In genomic region chr13:78045116-78045515, GRCm38 (mm10) we compare ENCODE assay signal across 25 mouse cellular contexts. TPM values are rescaled to one million over a fixed set of nuclear protein-coding genes. Genes with fewer than 3 reads are reported as not detected.
DNase-seq lines count a peak whose midpoint lies in the region; ATAC-seq lines count a peak whose summit lies in the region.
"Had no signal": no experiment of that assay in that cellular context is flagged by ENCODE, and none has a peak within 500 bp of the region (broad histone marks: within the 10 kb centered on the region; RNA-seq: fewer than 3 reads in every experiment).

No protein-coding gene starts in this region.

- DNase-seq in embryo, embryonic 10.5 days (ENCODE audit: low spot score) = peak; percentile 55
- peak; percentile 32 for DNase-seq in embryo, embryonic 11 days
- DNase-seq in forelimb bud, embryonic 11.5 days (ENCODE audit: low read depth, low spot score) = peak; percentile 61
- peak; percentile 42 for DNase-seq in limb, embryonic 11.5 days (ENCODE audit: low spot score)
- no peak for DNase-seq in gastrocnemius, postnatal 36 days
- DNase-seq in left cerebral cortex, postnatal 25 days (ENCODE audit: low spot score in 2 of 2) = no peak
- no peak for DNase-seq in spleen, postnatal 4 days (ENCODE audit: low spot score in 2 of 2)
- DNase-seq: adrenal gland, adult 2 months; adrenal gland, postnatal 25 days; cerebellum, adult 11-12 months; cerebellum, adult 8-10 months; cerebellum, postnatal 10 days; cerebellum, postnatal 36 days; gastrocnemius, postnatal 10 days; heart, adult 11 months; heart, postnatal 36 days had no signal

- H3K4me3 ChIP-seq in limb, embryonic 11.5 days (ENCODE audit: low read depth, low read length) = no peak overlapping the region
- H3K4me3 ChIP-seq: embryonic facial prominence, embryonic 13.5 days; erythroblast, embryonic 14.5 days; forebrain, embryonic 12.5 days; forebrain, embryonic 15.5 days had no signal

- H3K36me3 ChIP-seq in limb, embryonic 11.5 days (ENCODE audit: control insufficient read depth, insufficient read depth, low read length) = no peaks in the 10 kb centered on the region
- H3K36me3 ChIP-seq: embryonic facial prominence, embryonic 13.5 days; forebrain, embryonic 12.5 days; forebrain, embryonic 15.5 days had no signal

- H3K27ac ChIP-seq in limb, embryonic 11.5 days (replicated peaks; ENCODE audit: low read depth, low read length) = no peak overlapping the region
- H3K27ac ChIP-seq: embryonic facial prominence, embryonic 13.5 days; forebrain, embryonic 12.5 days; forebrain, embryonic 15.5 days; hindbrain, embryonic 14.5 days; hindbrain, postnatal 0 days had no signal

- H3K4me2 ChIP-seq in limb, embryonic 11.5 days (ENCODE audit: low read depth, severe bottlenecking) = no peak overlapping the region
- H3K4me2 ChIP-seq: embryonic facial prominence, embryonic 13.5 days; forebrain, embryonic 12.5 days; forebrain, embryonic 15.5 days; heart, embryonic 11.5 days; hindbrain, embryonic 14.5 days had no signal

- intact Hi-C loops in gastrocnemius, postnatal 36 days (cut with DNase I) = no loop called here
- intact Hi-C loops in left cerebral cortex, postnatal 25 days (cut with DNase I) = no loop called here

- WGBS in limb, embryonic 11.5 days = 8% methylated on average over 5 of the region's 5 CpGs

- H3K27me3 ChIP-seq in limb, embryonic 11.5 days (ENCODE audit: control insufficient read depth, insufficient read depth, low read length) = 0 out of 2 replicates have a peak, but pooled peaks cover 2% of the 10 kb centered on the region
- H3K27me3 ChIP-seq: embryonic facial prominence, embryonic 13.5 days; forebrain, embryonic 12.5 days; forebrain, embryonic 15.5 days had no signal

- no peak for ATAC-seq in limb, embryonic 11.5 days (ENCODE audit: insufficient number of reproducible peaks, low FRiP score, low TSS enrichment, low read depth)
- ATAC-seq in megakaryocyte progenitor cell, adult 5-6 weeks (replicated peaks; ENCODE audit: poor library complexity) = no peak
- ATAC-seq: CD4-positive, CD25-positive, alpha-beta regulatory T cell, adult 4 months; forebrain, embryonic 15.5 days; hindbrain, postnatal 0 days had no signal

- no peaks in the 10 kb centered on the region for H3K9me3 ChIP-seq in limb, embryonic 11.5 days (ENCODE audit: control insufficient read depth, low read length)
- H3K9me3 ChIP-seq: embryonic facial prominence, embryonic 13.5 days; forebrain, embryonic 12.5 days; forebrain, embryonic 15.5 days had no signal

- H3K4me1 ChIP-seq in limb, embryonic 11.5 days (ENCODE audit: control insufficient read depth, insufficient read depth, low read length) = no peaks in the 10 kb centered on the region
- H3K4me1 ChIP-seq: embryonic facial prominence, embryonic 13.5 days; forebrain, embryonic 15.5 days had no signal

- no peak overlapping the region for H3K9ac ChIP-seq in limb, embryonic 11.5 days (ENCODE audit: low read length)
- H3K9ac ChIP-seq: embryonic facial prominence, embryonic 13.5 days; forebrain, embryonic 12.5 days; forebrain, embryonic 15.5 days; hindbrain, embryonic 14.5 days had no signal

RNA-seq across cellular contexts. Expression of gene Pou5f2, which starts 20.4 kb away (rescaled TPM):
- 0.87 and 1.2 TPM in 2 replicates for polyA plus RNA-seq in limb, embryonic 11.5 days (2014; fragmentation: Nextera tagmentation; extraction: Ambion mirVana)
- under 1 TPM; 0.42 to 0.43 TPM for total RNA-seq in gastrocnemius, postnatal 36 days (2021)
- 1 to 10 TPM in 1 of 2 experiments, under 1 TPM in 1; 0.71 to 2.2 TPM for total RNA-seq in left cerebral cortex, postnatal 25 days (2021)
- total RNA-seq in megakaryocyte progenitor cell, adult 5-6 weeks (2015) = 0.44 and 0.79 TPM in 2 replicates
- 0.37 and 0.42 TPM in 2 replicates for total RNA-seq in megakaryocyte progenitor cell, adult 5-6 weeks (2017)
- polyA plus RNA-seq: erythroblast, embryonic 14.5 days had no signal

Comparison
In these comparisons a context has a peak if more than half of its experiments do, and no peak if none do; other contexts are left out.
1. DNase-seq: peak in embryo, embryonic 10.5 days (single experiment), embryo, embryonic 11 days (single experiment), forelimb bud, embryonic 11.5 days (single experiment) and limb, embryonic 11.5 days (single experiment); none in gastrocnemius, postnatal 36 days (0 of 2), left cerebral cortex, postnatal 25 days (0 of 2) and spleen, postnatal 4 days (0 of 2).